Mouse (Mus musculus): ENCODE data around the gene Mindy3. TPM values are rescaled to one million over a fixed set of nuclear protein-coding genes. Genes with fewer than 3 reads are reported as not detected.

Mindy3 gene
- polyA plus RNA-seq, 1 experiment from 2014 or later, result 27.0 TPM

DNA sequence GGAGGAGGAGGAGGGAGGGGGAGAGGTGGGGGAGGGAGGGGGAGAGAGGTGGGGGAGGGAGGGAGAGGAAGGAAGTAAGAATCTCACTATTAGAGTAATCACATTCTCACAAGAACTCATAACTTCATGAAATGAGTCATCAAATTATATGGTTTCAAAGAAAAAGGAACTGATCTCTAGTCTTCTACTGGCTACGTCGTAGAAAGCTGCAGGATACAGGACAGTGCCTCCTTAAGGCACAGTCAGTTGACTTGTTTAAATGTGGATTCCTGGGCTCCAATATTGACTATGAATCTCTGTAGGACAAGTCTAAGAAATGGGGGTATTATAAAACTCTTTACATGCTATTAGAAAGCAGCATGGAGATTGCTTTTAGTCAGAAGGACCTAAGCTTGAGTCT, 12.5 kb downstream of the Mindy3 start:
- H3K36me3 ChIP-seq, result peaks cover 24% of the 10 kb centered on the region
- ATAC-seq, result no peak
- 76% methylated on average over 2 of the region's 2 CpGs for WGBS (ENCODE audit: insufficient replicate concordance)
- H3K4me3 ChIP-seq, result no peak overlapping the region
- peaks cover 16% of the 10 kb centered on the region for H3K4me1 ChIP-seq
- no peak overlapping the region for H3K4me2 ChIP-seq
- H3K9me3 ChIP-seq (replicated peaks), result no peaks in the 10 kb centered on the region
- H3K9ac ChIP-seq, result no peak overlapping the region
- H3K27ac ChIP-seq, result no peak overlapping the region
- H3K27me3 ChIP-seq (replicated peaks), result no peaks in the 10 kb centered on the region

DNA sequence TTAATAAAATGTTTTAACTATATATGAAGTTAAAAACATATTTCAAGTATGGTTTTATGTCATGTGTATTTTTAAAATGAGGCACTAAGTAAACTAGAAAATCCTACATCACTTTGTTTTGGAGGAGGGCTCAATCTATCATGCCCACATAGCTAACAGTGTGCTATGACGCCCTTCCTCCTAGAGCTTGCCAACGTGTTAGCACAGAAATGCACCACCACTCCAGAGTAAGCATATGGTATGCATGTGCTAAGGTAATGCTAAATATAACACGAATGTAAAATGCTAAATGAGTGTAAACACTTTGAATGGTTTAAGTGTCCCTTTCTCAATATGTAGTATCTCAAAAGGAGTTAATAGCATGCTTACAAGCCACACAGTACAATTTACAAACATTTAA, 16.8 kb downstream of the Mindy3 start:
- no peaks in the 10 kb centered on the region for H3K27me3 ChIP-seq (replicated peaks)
- H3K9ac ChIP-seq, result no peak overlapping the region
- 75% methylated on average over 3 of the region's 3 CpGs for WGBS (ENCODE audit: insufficient replicate concordance)
- peaks cover 18% of the 10 kb centered on the region for H3K36me3 ChIP-seq
- H3K9me3 ChIP-seq (replicated peaks), result no peaks in the 10 kb centered on the region
- H3K4me2 ChIP-seq, result no peak overlapping the region
- no peaks in the 10 kb centered on the region for H3K4me1 ChIP-seq
- H3K4me3 ChIP-seq, result no peak overlapping the region
- ATAC-seq, result no peak
- no peak overlapping the region for H3K27ac ChIP-seq

DNA sequence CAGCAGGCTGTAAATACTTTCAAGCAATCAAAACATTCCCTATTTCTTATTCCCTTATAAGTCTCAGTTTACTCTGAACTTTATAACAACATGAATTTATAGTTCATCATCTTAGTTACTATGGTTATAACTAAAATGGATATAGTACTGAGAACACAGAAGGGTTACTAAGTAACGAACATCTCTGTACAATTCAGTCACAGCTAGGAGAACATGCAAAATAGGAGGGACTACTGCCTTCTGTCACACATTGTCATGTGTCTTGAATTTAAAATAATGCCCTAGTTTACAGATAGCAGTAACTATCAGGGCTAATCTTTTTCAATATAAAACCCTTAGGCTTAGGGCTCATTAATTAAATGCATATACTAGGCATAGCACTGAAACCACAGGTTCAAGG, 18.1 kb downstream of the Mindy3 start:
- peaks cover 22% of the 10 kb centered on the region for H3K36me3 ChIP-seq
- no peaks in the 10 kb centered on the region for H3K9me3 ChIP-seq (replicated peaks)
- H3K4me2 ChIP-seq, result no peak overlapping the region
- H3K27me3 ChIP-seq (replicated peaks), result no peaks in the 10 kb centered on the region
- H3K27ac ChIP-seq, result no peak overlapping the region
- no peaks in the 10 kb centered on the region for H3K4me1 ChIP-seq
- H3K4me3 ChIP-seq, result no peak overlapping the region
- no peak for ATAC-seq
- no peak overlapping the region for H3K9ac ChIP-seq
- WGBS (ENCODE audit: insufficient replicate concordance), result 84% methylated on average over 1 of the region's 1 CpGs

DNA sequence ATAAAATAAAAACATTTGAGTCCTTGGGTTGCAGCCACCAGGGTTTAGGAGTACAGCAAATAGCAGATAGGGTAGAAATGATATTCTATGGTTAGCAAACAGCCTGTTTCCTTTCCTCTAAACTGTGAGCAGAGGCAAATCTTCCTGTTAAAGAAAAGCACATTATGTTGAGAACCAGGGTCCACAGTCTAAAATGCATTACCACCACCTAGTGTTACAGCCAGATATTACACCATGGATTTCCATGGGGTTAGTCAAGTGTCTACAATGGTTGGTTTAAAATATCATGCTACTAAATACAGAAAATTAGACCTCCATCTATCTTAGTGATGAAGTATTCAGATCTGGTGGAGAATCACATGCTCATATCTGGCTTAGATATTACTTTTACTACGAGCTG, 30.2 kb downstream of the Mindy3 start:
- no peaks in the 10 kb centered on the region for H3K9me3 ChIP-seq (replicated peaks)
- no peaks in the 10 kb centered on the region for H3K27me3 ChIP-seq (replicated peaks)
- peaks cover 40% of the 10 kb centered on the region for H3K36me3 ChIP-seq
- 36% methylated on average over 1 of the region's 1 CpGs for WGBS (ENCODE audit: insufficient replicate concordance)
- H3K27ac ChIP-seq, result no peak overlapping the region
- peaks cover 6% of the 10 kb centered on the region for H3K4me1 ChIP-seq
- peak; percentile 70 for ATAC-seq
- no peak overlapping the region for H3K9ac ChIP-seq
- H3K4me2 ChIP-seq, result no peak overlapping the region
- no peak overlapping the region for H3K4me3 ChIP-seq

DNA sequence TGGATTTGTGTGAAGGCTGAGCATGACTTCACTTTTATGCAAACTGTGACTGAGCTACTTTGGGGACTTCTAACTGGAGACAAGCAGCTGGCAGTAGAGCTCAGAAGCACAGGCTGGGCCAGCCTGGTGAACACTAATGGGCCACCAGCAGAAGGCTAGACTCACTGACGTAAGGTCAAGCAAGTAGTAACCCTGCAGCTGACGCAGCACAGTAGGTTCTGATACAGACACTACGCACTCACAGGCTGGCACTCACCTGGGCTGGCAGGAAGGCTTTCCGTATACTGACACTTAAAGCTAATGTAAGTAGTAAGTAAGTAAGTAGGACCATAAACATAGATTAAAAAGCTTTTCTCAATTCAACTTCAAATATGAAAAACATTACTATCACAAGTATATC, 30.7 kb downstream of the Mindy3 start:
- no peaks in the 10 kb centered on the region for H3K27me3 ChIP-seq (replicated peaks)
- no peak overlapping the region for H3K9ac ChIP-seq
- H3K4me1 ChIP-seq, result peaks cover 6% of the 10 kb centered on the region
- 84% methylated on average over 4 of the region's 4 CpGs for WGBS (ENCODE audit: insufficient replicate concordance)
- H3K4me2 ChIP-seq, result no peak overlapping the region
- H3K4me3 ChIP-seq, result no peak overlapping the region
- H3K27ac ChIP-seq, result no peak overlapping the region
- peaks cover 43% of the 10 kb centered on the region for H3K36me3 ChIP-seq
- H3K9me3 ChIP-seq (replicated peaks), result no peaks in the 10 kb centered on the region
- 0 out of 2 replicates have a peak, but pooled peaks have one; percentile 21 for ATAC-seq

DNA sequence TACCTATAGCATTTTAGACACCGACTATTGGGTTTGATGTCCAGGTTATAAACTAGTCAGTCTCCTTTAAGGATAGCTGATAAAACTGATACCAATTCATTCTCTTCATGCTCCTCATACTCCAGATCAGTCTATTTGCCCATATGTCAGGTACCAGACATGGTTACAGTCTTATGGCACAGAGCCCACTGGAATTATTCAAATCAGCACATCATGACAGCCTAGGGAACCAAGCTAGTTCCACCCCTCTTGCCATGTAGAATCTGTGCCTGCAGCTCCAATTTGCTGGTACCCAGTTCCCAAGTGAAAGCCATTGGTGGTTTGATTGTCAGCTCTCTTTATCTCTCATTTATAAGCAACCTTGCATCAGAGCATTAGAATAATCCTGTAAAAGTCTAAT, 34.9 kb downstream of the Mindy3 start:
- no peaks in the 10 kb centered on the region for H3K27me3 ChIP-seq (replicated peaks)
- no peak for ATAC-seq

DNA sequence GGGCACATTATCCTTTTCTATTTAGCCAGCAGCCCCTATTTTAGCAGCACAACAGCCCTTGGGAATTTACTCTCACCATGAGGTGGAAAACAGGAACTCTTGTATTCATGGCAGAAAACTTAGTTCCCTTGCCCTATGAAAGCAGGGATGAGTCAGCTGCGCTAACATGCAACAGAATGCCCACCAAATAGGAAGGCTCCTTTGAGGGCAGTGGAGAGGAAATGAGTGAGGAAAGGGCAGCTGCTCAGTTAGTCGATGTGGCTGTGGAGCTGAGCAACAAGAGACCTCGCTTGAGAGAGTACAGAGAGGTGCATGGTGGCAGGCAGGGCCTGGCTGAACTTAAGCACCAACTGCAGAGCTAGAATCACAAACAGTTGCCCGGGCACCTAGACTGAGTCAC, 36.6 kb downstream of the Mindy3 start:
- no peaks in the 10 kb centered on the region for H3K9me3 ChIP-seq (replicated peaks)

More for the DNA sequence above, 34.9 kb downstream of the Mindy3 start:
- H3K36me3 ChIP-seq, result peaks cover 56% of the 10 kb centered on the region
- peaks cover 16% of the 10 kb centered on the region for H3K4me1 ChIP-seq
- no peak overlapping the region for H3K9ac ChIP-seq
- H3K4me2 ChIP-seq, result no peak overlapping the region
- H3K27ac ChIP-seq, result no peak overlapping the region
- no peak overlapping the region for H3K4me3 ChIP-seq
- WGBS (ENCODE audit: insufficient replicate concordance), result 83% methylated on average over 1 of the region's 1 CpGs
- H3K9me3 ChIP-seq (replicated peaks), result no peaks in the 10 kb centered on the region

DNA sequence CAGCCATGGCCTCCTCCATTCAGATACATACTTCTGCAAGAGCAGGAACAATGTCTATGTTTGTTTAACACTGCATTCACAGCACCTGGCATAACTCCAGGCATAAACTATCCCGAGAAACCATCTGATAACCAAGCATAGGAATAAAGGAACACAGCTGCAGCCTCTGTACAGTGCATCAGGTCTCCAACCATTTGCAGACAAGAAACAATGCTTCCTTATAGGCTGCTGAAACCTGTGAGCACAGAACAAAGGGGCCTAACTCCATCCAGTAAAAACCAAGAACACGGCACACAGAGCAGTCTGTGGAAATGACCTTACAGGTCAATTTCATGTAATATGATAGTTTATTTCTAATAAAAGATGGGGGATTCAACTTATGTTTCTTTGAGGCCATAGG, 39.0 kb downstream of the Mindy3 start:
- H3K9ac ChIP-seq, result no peak overlapping the region
- peaks cover 42% of the 10 kb centered on the region for H3K36me3 ChIP-seq
- H3K4me2 ChIP-seq, result no peak overlapping the region
- no peaks in the 10 kb centered on the region for H3K27me3 ChIP-seq (replicated peaks)
- H3K4me1 ChIP-seq, result peaks cover 40% of the 10 kb centered on the region
- H3K4me3 ChIP-seq, result no peak overlapping the region
- ATAC-seq, result no peak
- 82% methylated on average over 2 of the region's 2 CpGs for WGBS (ENCODE audit: insufficient replicate concordance)
- H3K27ac ChIP-seq, result no peak overlapping the region
- H3K9me3 ChIP-seq (replicated peaks), result no peaks in the 10 kb centered on the region

More for the DNA sequence above, 36.6 kb downstream of the Mindy3 start:
- Histone ChIP-seq H3K4me1 (peaks cover 28% of the 10 kb centered on the region), H3K27ac (peak overlapping the region; percentile 22; the same call in 1 of the 2 replicates), H3K27me3 (replicated peaks) (no peaks in the 10 kb centered on the region), H3K36me3 (peaks cover 54% of the 10 kb centered on the region), H3K9ac (no peak overlapping the region), H3K4me2 (no peak overlapping the region), H3K4me3 (no peak overlapping the region)
- no peak for ATAC-seq
- WGBS (ENCODE audit: insufficient replicate concordance), result 61% methylated on average over 4 of the region's 4 CpGs

DNA sequence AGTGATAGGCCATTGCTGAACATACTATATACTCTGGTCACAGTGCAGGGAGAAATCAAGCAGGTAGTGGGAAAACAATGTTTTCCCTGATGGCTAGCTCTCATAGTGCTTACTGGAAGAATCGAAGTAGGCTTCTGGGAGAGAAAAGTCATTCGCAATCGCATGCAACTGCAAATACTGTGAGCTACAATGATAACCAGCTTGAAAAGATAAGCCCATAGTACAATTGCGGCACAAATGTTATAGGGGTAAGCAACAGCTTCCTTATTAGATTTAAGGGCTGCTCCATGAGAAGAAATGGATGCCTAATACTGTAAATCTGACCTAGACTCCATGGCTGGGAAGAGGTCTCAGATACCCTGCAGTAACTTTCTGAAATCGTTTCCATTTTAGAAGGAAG, 40.7 kb downstream of the Mindy3 start:
- H3K36me3 ChIP-seq, result peaks cover 28% of the 10 kb centered on the region
- H3K9me3 ChIP-seq (replicated peaks), result no peaks in the 10 kb centered on the region
- 38% methylated on average over 5 of the region's 5 CpGs for WGBS (ENCODE audit: insufficient replicate concordance)
- no peaks in the 10 kb centered on the region for H3K27me3 ChIP-seq (replicated peaks)
- peak overlapping the region; percentile 72 for H3K27ac ChIP-seq
- ATAC-seq, result peak; percentile 67
- peaks cover 54% of the 10 kb centered on the region for H3K4me1 ChIP-seq
- no peak overlapping the region for H3K9ac ChIP-seq
- no peak overlapping the region for H3K4me3 ChIP-seq
- H3K4me2 ChIP-seq, result peak overlapping the region; percentile 24

DNA sequence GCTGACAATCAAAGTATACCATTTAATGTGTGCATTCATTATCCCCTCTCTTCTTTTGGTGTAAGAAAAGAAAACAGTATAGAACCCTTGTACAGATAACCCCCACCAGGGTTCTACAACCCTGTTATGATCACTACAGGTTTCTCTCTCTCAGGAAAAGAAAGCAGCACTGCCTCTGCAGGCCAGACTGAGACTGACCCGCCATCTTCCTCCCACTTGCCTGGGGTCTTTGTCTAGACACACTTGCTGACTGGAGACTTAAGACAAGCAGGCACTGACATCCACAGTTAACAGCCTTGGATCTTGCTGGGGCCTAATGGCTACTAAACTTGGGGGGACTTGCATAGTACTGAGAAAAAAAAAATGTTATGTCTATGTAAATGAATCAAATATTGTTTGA, 42.2 kb downstream of the Mindy3 start:
- no peak overlapping the region for H3K9ac ChIP-seq
- H3K4me2 ChIP-seq, result no peak overlapping the region
- peaks cover 20% of the 10 kb centered on the region for H3K36me3 ChIP-seq
- no peak overlapping the region for H3K4me3 ChIP-seq
- no peaks in the 10 kb centered on the region for H3K27me3 ChIP-seq (replicated peaks)
- H3K27ac ChIP-seq, result no peak overlapping the region
- peaks cover 59% of the 10 kb centered on the region for H3K4me1 ChIP-seq
- no peak for ATAC-seq
- WGBS (ENCODE audit: insufficient replicate concordance), result 69% methylated on average over 1 of the region's 1 CpGs
- no peaks in the 10 kb centered on the region for H3K9me3 ChIP-seq (replicated peaks)

DNA sequence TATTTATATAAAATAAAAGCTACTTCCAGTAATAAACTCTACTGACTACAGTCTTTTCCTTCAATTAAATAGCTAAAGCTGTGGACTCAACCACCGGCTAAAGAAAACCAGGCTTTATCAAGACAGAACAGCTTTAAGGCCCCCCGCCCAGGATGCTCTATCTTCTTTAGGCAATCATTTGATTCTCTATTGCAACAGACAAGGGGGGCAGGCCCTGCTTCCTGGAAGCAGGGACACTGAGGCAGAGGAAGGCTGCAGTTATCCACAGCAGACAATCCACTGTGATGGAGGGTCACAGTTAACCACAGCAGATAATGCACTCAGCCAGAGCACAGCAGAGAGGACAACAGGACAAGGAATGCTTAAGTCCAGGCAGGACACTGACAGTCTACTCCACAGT, 46.4 kb downstream of the Mindy3 start:
- Histone ChIP-seq H3K27ac (peak overlapping the region; percentile 72), H3K9ac (no peak overlapping the region), H3K9me3 (replicated peaks) (no peaks in the 10 kb centered on the region), H3K4me2 (peak overlapping the region; percentile 55), H3K27me3 (replicated peaks) (no peaks in the 10 kb centered on the region), H3K4me3 (no peak overlapping the region), H3K36me3 (peaks cover 10% of the 10 kb centered on the region), H3K4me1 (peaks cover 76% of the 10 kb centered on the region)
- peak; percentile 94 for ATAC-seq
- 11% methylated on average over 2 of the region's 2 CpGs for WGBS (ENCODE audit: insufficient replicate concordance)

DNA sequence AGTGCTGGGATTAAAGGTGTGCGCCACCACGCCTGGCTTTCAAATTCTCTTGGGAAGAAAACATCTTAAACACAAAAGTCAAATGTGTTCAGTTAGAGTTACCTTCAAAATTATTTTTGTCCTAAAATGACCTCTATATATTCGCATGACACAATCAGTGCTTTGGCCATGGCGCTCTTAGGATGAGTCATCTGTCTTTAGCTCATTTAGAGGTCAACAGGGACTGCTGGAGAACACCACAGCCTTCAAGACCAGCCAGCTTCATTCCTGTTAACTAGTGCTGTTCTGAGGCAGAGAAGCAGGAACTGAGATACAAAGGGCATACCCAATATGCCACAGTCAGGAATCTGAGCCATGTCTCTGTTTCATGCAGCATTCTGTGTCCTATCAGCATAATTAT, 47.9 kb downstream of the Mindy3 start:
- Histone ChIP-seq H3K9me3 (replicated peaks) (no peaks in the 10 kb centered on the region), H3K4me1 (peaks cover 81% of the 10 kb centered on the region), H3K27ac (peak overlapping the region; percentile 56; the same call in 1 of the 2 replicates), H3K27me3 (replicated peaks) (no peaks in the 10 kb centered on the region), H3K9ac (no peak overlapping the region), H3K4me2 (no peak overlapping the region), H3K36me3 (peaks cover 14% of the 10 kb centered on the region), H3K4me3 (no peak overlapping the region)
- WGBS (ENCODE audit: insufficient replicate concordance), result 92% methylated on average over 4 of the region's 4 CpGs
- no peak for ATAC-seq

DNA sequence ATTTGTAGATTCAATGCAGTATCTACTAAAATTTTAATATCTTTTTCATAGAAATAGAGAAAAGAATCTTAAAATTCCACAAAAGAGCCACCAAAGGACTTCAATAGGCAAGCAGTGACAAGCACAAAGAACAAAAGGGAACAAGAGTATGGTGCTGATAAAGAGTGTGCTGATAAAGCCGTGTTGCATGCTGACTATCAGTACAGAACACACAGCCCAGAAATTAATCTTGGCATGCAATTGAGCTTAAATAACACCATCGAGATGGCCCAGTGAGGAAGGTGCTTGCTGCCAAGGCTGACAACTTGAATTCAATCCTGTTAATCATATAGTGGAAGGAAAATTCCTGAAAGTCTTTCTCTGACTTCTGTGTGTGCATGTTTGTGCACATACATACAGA, 50.8 kb downstream of the Mindy3 start:
- no peaks in the 10 kb centered on the region for H3K27me3 ChIP-seq (replicated peaks)
- H3K9ac ChIP-seq, result no peak overlapping the region
- peaks cover 29% of the 10 kb centered on the region for H3K36me3 ChIP-seq
- H3K27ac ChIP-seq, result peak overlapping the region; percentile 65
- H3K4me2 ChIP-seq, result peak overlapping the region; percentile 43
- H3K9me3 ChIP-seq (replicated peaks), result no peaks in the 10 kb centered on the region
- peaks cover 61% of the 10 kb centered on the region for H3K4me1 ChIP-seq
- H3K4me3 ChIP-seq, result no peak overlapping the region
- ATAC-seq, result peak; percentile 81
- WGBS (ENCODE audit: insufficient replicate concordance), result 4% methylated on average over 2 of the region's 2 CpGs
